Mouse (Mus musculus) spleen, adult 10 weeks (tissue): Measurements from ENCODE around the gene Golga2. TPM values are rescaled to one million over a fixed set of nuclear protein-coding genes. Genes with fewer than 3 reads are reported as not detected.

Experiments
- polyA plus RNA-seq: library from polyadenylated mRNA; stranded (reverse); fragments of 350-450 nt; fragmentation: Illumina TruSeq; extraction: RNeasy Lipid Tissue Mini Kit (QIAGEN cat#74804); gene quantifications from one replicate; pipeline ENCODE4 v1.2.3, GENCODE M21; 2015; ENCODE audit warnings: low replicate concordance; ENCODE audit not compliant: insufficient read depth

Gene Golga2
- 45.4 TPM for polyA plus RNA-seq

GRCm38 (mm10) chr2:32287334-32287840 is at the start of gene Golga2:
TSS of gene Golga2 (plus strand) at chr2:32287384.

DNA sequence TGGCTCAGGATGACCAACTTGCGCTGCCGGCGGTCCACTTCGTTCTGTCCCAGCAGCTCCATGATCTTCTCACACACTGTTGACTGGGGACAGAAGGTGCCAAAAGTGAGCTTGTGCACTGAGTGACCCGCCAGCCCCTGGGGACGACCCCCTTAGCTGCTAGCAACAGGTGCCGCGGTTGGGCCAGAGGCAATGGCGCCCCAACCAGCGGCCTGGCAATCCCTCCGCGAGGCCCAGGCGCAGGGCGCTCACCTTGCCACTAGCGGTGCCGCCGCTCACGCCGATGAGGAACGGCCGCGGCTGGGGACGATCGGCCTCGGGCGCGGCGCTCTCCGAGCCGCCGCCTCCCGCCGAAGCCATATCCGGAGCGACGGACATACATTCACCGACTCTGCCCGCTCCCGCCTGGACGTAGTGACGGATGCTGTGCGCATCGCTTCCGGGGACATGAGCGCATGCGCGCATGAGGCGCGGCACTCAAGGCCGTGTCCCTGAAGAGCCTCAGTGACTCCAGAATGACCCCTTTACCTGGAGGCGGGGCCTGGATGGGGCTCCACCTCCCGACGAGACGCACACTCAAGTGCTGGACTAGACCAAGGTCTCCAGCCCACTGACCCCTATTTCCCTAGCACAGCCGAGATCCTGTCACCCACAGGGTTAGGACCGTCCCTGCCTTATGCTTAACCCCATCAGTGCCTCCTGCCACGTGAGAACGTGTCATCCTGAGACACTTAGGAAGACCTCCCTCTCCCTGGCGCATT is 27.3 kb upstream of the Golga2 start, which contains the start of gene Uck1:
Gene Uck1, minus strand, starts transcription at position 503 of the 761 bp plus-strand sequence.

DNA sequence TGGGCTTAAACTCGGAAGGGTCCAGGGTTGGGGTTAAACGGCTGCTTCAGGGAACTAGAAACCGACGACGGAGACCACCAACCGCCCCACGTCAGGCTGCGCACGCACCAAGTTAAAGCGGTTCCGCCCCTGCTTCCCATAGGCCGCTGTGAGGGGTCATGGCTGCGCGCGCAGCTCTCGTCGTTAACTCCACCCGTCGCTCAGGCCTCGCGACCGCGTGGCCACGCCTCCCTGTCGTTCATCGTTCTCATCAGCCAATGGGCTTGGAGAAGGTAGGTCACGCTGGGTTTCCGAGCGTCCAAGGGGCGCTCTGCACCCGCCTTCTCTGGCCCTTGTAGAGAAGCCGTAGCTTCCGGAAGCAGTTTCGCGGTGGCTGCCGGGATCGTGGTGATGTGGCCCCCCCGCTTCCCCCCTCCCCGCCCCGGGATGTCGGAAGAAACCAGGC is 761 bp downstream of the Golga2 start, which contains the start of gene Swi5:
Gene Swi5, minus strand, starts transcription at position 153 of the 445 bp plus-strand sequence.

GRCm38 (mm10) chr2:32352151-32353006 is 65.2 kb downstream of the Golga2 start, which contains the start of gene Ciz1:
TSS of gene Ciz1 (plus strand) at chr2:32352327.

GRCm38 (mm10) chr2:32353007-32353542 is 65.9 kb downstream of the Golga2 start, which contains the start of gene Dnm1:
TSS of gene Dnm1 (minus strand) at chr2:32353338.

Other genes with a start within 250 kb of the Golga2 start
- 28.3 TPM for gene Fam78a, start 202.5 kb upstream of the Golga2 start, polyA plus RNA-seq
- 0.22 TPM for gene Plpp7, start 191.9 kb upstream of the Golga2 start, polyA plus RNA-seq
- 36.5 TPM for gene Prrc2b, start 136.3 kb upstream of the Golga2 start, polyA plus RNA-seq
- 10.0 TPM for gene Pomt1, start 50.8 kb upstream of the Golga2 start, polyA plus RNA-seq
- 41.0 TPM for gene Uck1, start 27.2 kb upstream of the Golga2 start, polyA plus RNA-seq
- 264 TPM for gene Swi5, start 691 bp downstream of the Golga2 start, polyA plus RNA-seq
- 93.7 TPM for gene Ciz1, start 64.9 kb downstream of the Golga2 start, polyA plus RNA-seq
- gene Dnm1, start 66.0 kb downstream of the Golga2 start, polyA plus RNA-seq: 1.8 TPM
- gene 1110008P14Rik, start 94.6 kb downstream of the Golga2 start, polyA plus RNA-seq: 15.2 TPM
- gene Lcn2, start 100.9 kb downstream of the Golga2 start, polyA plus RNA-seq: 8.3 TPM
- 6.1 TPM for gene Ptges2, start 108.5 kb downstream of the Golga2 start, polyA plus RNA-seq
- 3.5 TPM for gene Naif1, start 163.1 kb downstream of the Golga2 start, polyA plus RNA-seq
- gene Slc25a25, start 164.1 kb downstream of the Golga2 start, polyA plus RNA-seq: 8.4 TPM
- 28.0 TPM for gene Fam102a, start 247.9 kb downstream of the Golga2 start, polyA plus RNA-seq